Mouse (Mus musculus) limb, embryonic 15.5 days (tissue): ENCODE measurements around the gene Itpkb. TPM values are rescaled to one million over a fixed set of nuclear protein-coding genes. Genes with fewer than 3 reads are reported as not detected.

Experiments used
- ATAC-seq: fragments of 200-750 bp; cut with Nextera tagmentation; 2 replicates; pipeline ENCODE4 v1.8.0; 2017; ENCODE audit warnings: low read depth, moderate TSS enrichment; ENCODE audit not compliant: insufficient number of reproducible peaks, low FRiP score, low TSS enrichment
- H3K27ac ChIP-seq: fragments of 300-500 bp; sonication (generic); 2 replicates; pipeline ENCODE4 v1.5.1; 2015; ENCODE audit warnings: moderate library complexity, mild to moderate bottlenecking, inconsistent platforms
- H3K27me3 ChIP-seq: fragments of 300-500 bp; sonication (generic); 2 replicates; pipeline ENCODE4 v1.6.1; 2015; ENCODE audit warnings: inconsistent platforms
- H3K36me3 ChIP-seq: fragments of 300-500 bp; sonication (generic); 2 replicates; pipeline ENCODE4 v1.6.1; 2015; ENCODE audit warnings: inconsistent platforms
- H3K4me1 ChIP-seq: fragments of 300-500 bp; sonication (generic); 2 replicates; pipeline ENCODE4 v1.6.1; 2015; ENCODE audit warnings: inconsistent platforms
- H3K4me2 ChIP-seq: fragments of 300-500 bp; sonication (generic); 2 replicates; pipeline ENCODE4 v1.6.1; 2015; ENCODE audit warnings: mild to moderate bottlenecking, inconsistent platforms
- H3K4me3 ChIP-seq: fragments of 300-500 bp; sonication (generic); 2 replicates; pipeline ENCODE4 v1.5.1; 2015; ENCODE audit warnings: mild to moderate bottlenecking, inconsistent platforms
- H3K9ac ChIP-seq: fragments of 300-500 bp; sonication (generic); 2 replicates; pipeline ENCODE4 v1.6.1; 2015; ENCODE audit warnings: inconsistent platforms
- H3K9me3 ChIP-seq: fragments of 300-500 bp; sonication (generic); 2 replicates; pipeline ENCODE4 v1.6.1; 2016; ENCODE audit warnings: inconsistent platforms
- WGBS: fragments of 180-500 bp; shearing (Covaris S2); methylation state at CpG from one replicate; pipeline ENCODE4 v1.1.7; 2015; 5-methylcytosine and 5-hydroxymethylcytosine counted together
- polyA plus RNA-seq: library from polyadenylated mRNA; unstranded; fragments of >200 nt; fragmentation: Nextera tagmentation; extraction: Ambion mirVana; gene quantifications from 2 replicates; pipeline ENCODE4 v1.2.1, GENCODE M21; 2015

Itpkb gene
- polyA plus RNA-seq, 1 experiment from 2014 or later, result 15.1 TPM

- Histone ChIP-seq H3K27me3 (no peaks in the 10 kb centered on the region), H3K4me2 (no peak overlapping the region), H3K27ac (no peak overlapping the region), H3K4me1 (peaks cover 13% of the 10 kb centered on the region), H3K9me3 (no peaks in the 10 kb centered on the region), H3K36me3 (no peaks in the 10 kb centered on the region), H3K9ac (no peak overlapping the region), H3K4me3 (no peak overlapping the region)
- no peak for ATAC-seq
- WGBS, result 69% methylated on average over 5 of the region's 5 CpGs
These were observed 11.9 kb upstream of the Itpkb start for GRCm38 (mm10) chr1:180318407-180318806.

GRCm38 (mm10) chr1:180319895-180320294, 10.4 kb upstream of the Itpkb start:
- H3K4me1 ChIP-seq, result 0 out of 2 replicates have a peak, but pooled peaks cover 3% of the 10 kb centered on the region
- no peaks in the 10 kb centered on the region for H3K36me3 ChIP-seq
- no peaks in the 10 kb centered on the region for H3K9me3 ChIP-seq
- no peak for ATAC-seq
- no peak overlapping the region for H3K27ac ChIP-seq
- WGBS, result 13% methylated on average over 10 of the region's 10 CpGs
- no peak overlapping the region for H3K4me2 ChIP-seq
- H3K9ac ChIP-seq, result no peak overlapping the region
- no peak overlapping the region for H3K4me3 ChIP-seq
- H3K27me3 ChIP-seq, result no peaks in the 10 kb centered on the region

- ATAC-seq, result no peak
- H3K27ac ChIP-seq, result no peak overlapping the region
- WGBS, result 92% methylated on average over 3 of the region's 3 CpGs
These were observed 7.4 kb upstream of the Itpkb start for GRCm38 (mm10) chr1:180322896-180323295.

GRCm38 (mm10) chr1:180323491-180323890, 6.8 kb upstream of the Itpkb start:
- Histone ChIP-seq H3K9me3 (no peaks in the 10 kb centered on the region), H3K36me3 (no peaks in the 10 kb centered on the region), H3K4me3 (no peak overlapping the region), H3K4me1 (0 out of 2 replicates have a peak, but pooled peaks cover 3% of the 10 kb centered on the region), H3K9ac (no peak overlapping the region), H3K27ac (no peak overlapping the region), H3K27me3 (no peaks in the 10 kb centered on the region), H3K4me2 (no peak overlapping the region)
- ATAC-seq, result no peak
- 78% methylated on average over 5 of the region's 5 CpGs for WGBS

More at GRCm38 (mm10) chr1:180322896-180323295, 7.4 kb upstream of the Itpkb start:
- H3K9me3 ChIP-seq, result no peaks in the 10 kb centered on the region
- H3K4me2 ChIP-seq, result no peak overlapping the region
- no peaks in the 10 kb centered on the region for H3K27me3 ChIP-seq
- 0 out of 2 replicates have a peak, but pooled peaks cover 3% of the 10 kb centered on the region for H3K4me1 ChIP-seq
- H3K36me3 ChIP-seq, result no peaks in the 10 kb centered on the region
- no peak overlapping the region for H3K4me3 ChIP-seq
- no peak overlapping the region for H3K9ac ChIP-seq

GRCm38 (mm10) chr1:180324271-180324670, 6.0 kb upstream of the Itpkb start:
- H3K27me3 ChIP-seq, result no peaks in the 10 kb centered on the region
- H3K4me2 ChIP-seq, result no peak overlapping the region
- H3K36me3 ChIP-seq, result no peaks in the 10 kb centered on the region
- 84% methylated on average over 4 of the region's 4 CpGs for WGBS
- H3K9ac ChIP-seq, result no peak overlapping the region
- no peak overlapping the region for H3K4me3 ChIP-seq
- no peaks in the 10 kb centered on the region for H3K9me3 ChIP-seq
- no peak for ATAC-seq
- H3K27ac ChIP-seq, result no peak overlapping the region
- peaks cover 10% of the 10 kb centered on the region for H3K4me1 ChIP-seq

- ATAC-seq, result no peak
- WGBS, result 16% methylated on average over 12 of the region's 12 CpGs
- no peaks in the 10 kb centered on the region for H3K9me3 ChIP-seq
These were observed 1.3 kb upstream of the Itpkb start for GRCm38 (mm10) chr1:180328794-180329665.

GRCm38 (mm10) chr1:180329706-180330105, 579 bp upstream of the Itpkb start:
- no peak for ATAC-seq
- Histone ChIP-seq H3K9ac (no peak overlapping the region), H3K4me2 (peak overlapping the region; percentile 76), H3K36me3 (peaks cover 13% of the 10 kb centered on the region), H3K4me3 (peak overlapping the region; percentile 76), H3K9me3 (no peaks in the 10 kb centered on the region), H3K27me3 (no peaks in the 10 kb centered on the region), H3K27ac (peak overlapping the region; percentile 87), H3K4me1 (peaks cover 54% of the 10 kb centered on the region)
- WGBS, result 9% methylated on average over 6 of the region's 6 CpGs

More at GRCm38 (mm10) chr1:180328794-180329665, 1.3 kb upstream of the Itpkb start:
- H3K36me3 ChIP-seq, result peaks cover 7% of the 10 kb centered on the region
- peak overlapping the region; percentile 76 for H3K4me3 ChIP-seq
- H3K9ac ChIP-seq, result no peak overlapping the region
- H3K27me3 ChIP-seq, result no peaks in the 10 kb centered on the region
- peak overlapping the region; percentile 76 for H3K4me2 ChIP-seq
- peak overlapping the region; percentile 87 for H3K27ac ChIP-seq
- H3K4me1 ChIP-seq, result peaks cover 47% of the 10 kb centered on the region

- Histone ChIP-seq H3K4me3 (peak overlapping the region; percentile 76), H3K4me1 (peaks cover 65% of the 10 kb centered on the region), H3K27me3 (no peaks in the 10 kb centered on the region), H3K4me2 (peak overlapping the region; percentile 76), H3K9me3 (no peaks in the 10 kb centered on the region), H3K36me3 (peaks cover 13% of the 10 kb centered on the region), H3K27ac (peak overlapping the region; percentile 94), H3K9ac (peak overlapping the region; percentile 79)
- WGBS, result under 1% methylated on average over 58 of the region's 58 CpGs
- ATAC-seq, result peak; percentile 57; the same call in 1 of the 2 replicates
These were observed 641 bp downstream of the Itpkb start for GRCm38 (mm10) chr1:180330707-180331545.

- peak overlapping the region; percentile 94 for H3K27ac ChIP-seq
- under 1% methylated on average over 21 of the region's 21 CpGs for WGBS
- no peaks in the 10 kb centered on the region for H3K27me3 ChIP-seq
- H3K36me3 ChIP-seq, result peaks cover 13% of the 10 kb centered on the region
- peaks cover 72% of the 10 kb centered on the region for H3K4me1 ChIP-seq
- ATAC-seq, result no peak
- H3K4me2 ChIP-seq, result peak overlapping the region; percentile 76
- H3K4me3 ChIP-seq, result peak overlapping the region; percentile 76
- no peaks in the 10 kb centered on the region for H3K9me3 ChIP-seq
- H3K9ac ChIP-seq, result peak overlapping the region; percentile 79
These were observed 1.3 kb downstream of the Itpkb start for GRCm38 (mm10) chr1:180331546-180332075.

GRCm38 (mm10) chr1:180332076-180332927, 2.0 kb downstream of the Itpkb start:
- Histone ChIP-seq H3K27me3 (no peaks in the 10 kb centered on the region), H3K27ac (peak overlapping the region; percentile 94; the same call in 1 of the 2 replicates), H3K9me3 (no peaks in the 10 kb centered on the region), H3K9ac (peak overlapping the region; percentile 79), H3K36me3 (peaks cover 13% of the 10 kb centered on the region), H3K4me3 (peak overlapping the region; percentile 76), H3K4me1 (peaks cover 73% of the 10 kb centered on the region), H3K4me2 (peak overlapping the region; percentile 76)
- 7% methylated on average over 63 of the region's 72 CpGs for WGBS
- no peak for ATAC-seq

GRCm38 (mm10) chr1:180332928-180333440, 2.7 kb downstream of the Itpkb start:
- Histone ChIP-seq H3K27ac (no peak overlapping the region), H3K9me3 (no peaks in the 10 kb centered on the region), H3K4me1 (peaks cover 73% of the 10 kb centered on the region), H3K4me3 (peak overlapping the region; percentile 76), H3K27me3 (no peaks in the 10 kb centered on the region), H3K9ac (no peak overlapping the region), H3K4me2 (peak overlapping the region; percentile 76), H3K36me3 (peaks cover 13% of the 10 kb centered on the region)
- no peak for ATAC-seq
- 49% methylated on average over 14 of the region's 14 CpGs for WGBS
